Mouse (Mus musculus): ENCODE measurements at regions not wholly inside any gene's neighbourhood (a gene's known extent, or its start where the extent isn't known, plus 50 kb on each side); places are given as distances from the start of the nearest gene placed in this dataset.
A peak's percentile ranks its signal among the peaks of the same experiment; 100 is the strongest.

DNA sequence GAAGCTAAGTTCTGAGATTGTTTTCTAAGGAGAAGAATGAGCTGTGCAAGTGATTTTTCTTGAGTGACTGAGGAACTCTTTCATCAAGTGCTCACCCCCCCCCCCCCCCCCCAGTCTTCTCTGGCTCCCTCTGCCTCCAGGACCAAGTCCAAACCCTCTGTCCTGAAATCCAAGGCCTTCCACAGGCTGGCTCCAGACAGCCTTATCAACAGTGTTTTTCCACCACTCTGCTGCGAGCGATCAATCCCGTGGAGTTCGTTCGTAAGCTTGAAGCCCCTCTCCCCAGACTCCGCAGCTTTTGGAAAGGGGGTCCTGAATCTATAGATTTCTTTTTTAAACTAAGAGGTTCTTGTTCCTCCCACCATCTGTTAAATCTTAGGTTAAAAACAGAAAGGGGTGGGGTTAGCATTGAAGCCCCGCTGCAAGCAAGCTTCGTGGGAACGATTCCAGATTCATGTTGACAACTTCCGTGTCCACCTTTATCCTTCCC lies 146.1 kb downstream of the Pah start:
- no peaks in the 10 kb centered on the region for H3K9me3 ChIP-seq (ENCODE audit: low read length)
- H3K36me3 ChIP-seq (ENCODE audit: insufficient read depth, low read length) = no peaks in the 10 kb centered on the region
- H3K4me3 ChIP-seq (ENCODE audit: low read depth, low read length) = no peak overlapping the region
- no peaks in the 10 kb centered on the region for H3K27me3 ChIP-seq (replicated peaks; ENCODE audit: insufficient read depth, low read length)
- no peak for ATAC-seq
- H3K4me2 ChIP-seq (replicated peaks; ENCODE audit: low read depth, low read length) = no peak overlapping the region
- WGBS = 70% methylated on average over 10 of the region's 10 CpGs
- H3K4me1 ChIP-seq (ENCODE audit: insufficient read depth, low read depth, low read length) = no peaks in the 10 kb centered on the region
- H3K27ac ChIP-seq (ENCODE audit: low read length) = no peak overlapping the region
- no peak overlapping the region for H3K9ac ChIP-seq (replicated peaks; ENCODE audit: low read depth)
- TF ChIP-seq CTCF (IDR thresholded peaks at IDR 0.05) (no peak), EP300 (IDR thresholded peaks at IDR 0.05) (no peak)
- no peak for DNase-seq (ENCODE audit: low spot score)

DNA sequence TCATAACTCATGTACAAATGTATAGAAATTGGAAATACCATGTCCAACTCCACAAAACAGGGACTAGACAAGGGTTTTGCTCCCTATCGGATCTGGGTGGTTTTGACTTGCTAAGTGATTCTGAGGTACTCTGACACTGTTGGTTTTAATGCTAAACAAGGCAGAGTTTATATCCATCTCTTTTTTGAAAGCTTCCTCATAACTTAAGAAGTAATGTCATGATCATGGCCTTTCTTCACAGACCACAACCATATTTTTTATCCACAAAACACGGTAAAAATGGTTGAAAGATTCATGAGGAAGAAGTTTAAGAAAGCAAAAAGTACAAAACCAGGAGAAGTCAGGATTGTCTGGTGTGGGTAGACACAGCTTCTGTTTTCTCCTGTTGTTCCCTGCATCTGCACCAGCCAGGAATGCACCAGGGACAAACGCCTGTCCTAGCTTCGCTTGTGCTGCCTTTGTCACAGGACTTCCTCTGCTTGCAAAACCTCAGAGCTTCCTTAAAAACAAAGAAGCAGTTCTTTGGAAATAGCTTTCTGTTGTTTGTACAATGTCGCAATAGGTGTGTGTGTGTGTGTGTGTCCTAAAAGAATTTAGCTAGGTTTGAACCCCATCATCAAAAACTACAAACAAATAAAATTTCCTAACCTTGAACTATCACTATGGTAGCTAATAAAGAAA lies 153.3 kb downstream of the Pah start:
- no peak overlapping the region for H3K27ac ChIP-seq (ENCODE audit: low read length)
- no peaks in the 10 kb centered on the region for H3K27me3 ChIP-seq (replicated peaks; ENCODE audit: insufficient read depth, low read length)
- no peak for TF ChIP-seq CTCF (IDR thresholded peaks at IDR 0.05)
- no peak for TF ChIP-seq EP300 (IDR thresholded peaks at IDR 0.05)
- no peaks in the 10 kb centered on the region for H3K36me3 ChIP-seq (ENCODE audit: insufficient read depth, low read length)
- H3K4me1 ChIP-seq (ENCODE audit: insufficient read depth, low read depth, low read length) = no peaks in the 10 kb centered on the region
- no peak overlapping the region for H3K9ac ChIP-seq (replicated peaks; ENCODE audit: low read depth)
- H3K4me2 ChIP-seq (replicated peaks; ENCODE audit: low read depth, low read length) = no peak overlapping the region
- H3K4me3 ChIP-seq (ENCODE audit: low read depth, low read length) = no peak overlapping the region
- no peaks in the 10 kb centered on the region for H3K9me3 ChIP-seq (ENCODE audit: low read length)
- ATAC-seq = 0 out of 2 replicates have a peak, but pooled peaks have one; percentile 19
- WGBS = 57% methylated on average over 5 of the region's 5 CpGs
- DNase-seq (ENCODE audit: low spot score) = peak; percentile 52

DNA sequence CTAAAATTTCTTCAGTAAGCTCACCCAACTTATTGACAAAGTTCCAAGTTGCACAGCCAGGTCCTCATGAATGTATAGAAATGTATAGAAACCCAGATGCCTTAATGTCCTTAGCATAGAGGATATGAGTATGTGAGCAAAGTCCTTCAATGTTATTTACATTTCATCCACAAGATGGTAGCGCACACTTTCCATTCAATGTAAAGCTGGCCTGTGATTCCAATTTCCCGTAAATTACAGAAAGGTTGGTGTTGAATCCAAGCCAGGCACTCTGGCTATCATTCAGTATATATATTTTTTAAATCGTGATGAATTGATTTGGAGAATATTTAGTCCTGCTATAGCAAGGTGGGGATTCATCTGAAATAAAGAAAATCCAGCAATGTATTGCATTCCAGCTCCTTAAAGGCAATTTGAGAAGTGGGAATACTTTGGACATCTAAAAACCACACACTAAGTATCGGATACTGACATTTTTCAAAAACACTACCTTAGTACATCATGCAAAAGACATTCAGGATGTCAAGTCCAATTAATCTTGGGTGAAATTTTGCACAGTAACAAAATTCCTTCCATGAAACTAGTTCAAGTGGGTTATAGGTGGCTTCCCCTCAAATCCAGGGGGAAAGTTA lies 154.6 kb downstream of the Pah start:
- Histone ChIP-seq H3K36me3 (ENCODE audit: insufficient read depth, low read length) (no peaks in the 10 kb centered on the region), H3K27ac (ENCODE audit: low read length) (no peak overlapping the region), H3K4me1 (ENCODE audit: insufficient read depth, low read depth, low read length) (no peaks in the 10 kb centered on the region), H3K4me2 (replicated peaks; ENCODE audit: low read depth, low read length) (no peak overlapping the region), H3K9me3 (ENCODE audit: low read length) (no peaks in the 10 kb centered on the region), H3K27me3 (replicated peaks; ENCODE audit: insufficient read depth, low read length) (no peaks in the 10 kb centered on the region), H3K4me3 (ENCODE audit: low read depth, low read length) (no peak overlapping the region), H3K9ac (replicated peaks; ENCODE audit: low read depth) (no peak overlapping the region)
- WGBS = 54% methylated on average over 4 of the region's 4 CpGs
- TF ChIP-seq EP300 (IDR thresholded peaks at IDR 0.05) (no peak), CTCF (IDR thresholded peaks at IDR 0.05) (peak; percentile 49)
- DNase-seq (ENCODE audit: low spot score) = no peak
- no peak for ATAC-seq

DNA sequence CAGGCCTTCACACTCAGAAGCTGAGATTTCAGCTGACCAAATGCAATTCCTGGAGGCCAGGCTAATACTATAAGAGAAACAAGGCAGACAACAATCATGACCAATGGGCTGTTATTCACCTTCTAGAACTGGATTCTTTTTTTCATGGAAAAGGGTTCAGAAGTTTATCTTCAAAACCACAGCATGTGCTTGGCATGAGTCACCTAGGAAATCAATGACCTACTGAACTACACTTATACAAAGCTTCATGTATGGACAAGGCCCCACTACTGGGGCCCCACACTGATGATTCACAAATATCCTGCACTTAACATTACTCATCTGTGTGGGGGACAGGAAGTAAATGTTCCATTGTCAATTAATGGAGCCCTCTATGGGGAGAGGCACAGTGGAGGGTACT lies 157.4 kb downstream of the Pah start:
- no peak overlapping the region for H3K4me2 ChIP-seq (replicated peaks; ENCODE audit: low read depth, low read length)
- no peaks in the 10 kb centered on the region for H3K4me1 ChIP-seq (ENCODE audit: insufficient read depth, low read depth, low read length)
- H3K27me3 ChIP-seq (replicated peaks; ENCODE audit: insufficient read depth, low read length) = no peaks in the 10 kb centered on the region
- H3K27ac ChIP-seq (ENCODE audit: low read length) = no peak overlapping the region
- no peaks in the 10 kb centered on the region for H3K9me3 ChIP-seq (ENCODE audit: low read length)
- H3K36me3 ChIP-seq (ENCODE audit: insufficient read depth, low read length) = no peaks in the 10 kb centered on the region
- ATAC-seq (no peak), DNase-seq (ENCODE audit: low spot score) (no peak)
- no peak overlapping the region for H3K9ac ChIP-seq (replicated peaks; ENCODE audit: low read depth)
- TF ChIP-seq CTCF (IDR thresholded peaks at IDR 0.05) = no peak
- no peak for TF ChIP-seq EP300 (IDR thresholded peaks at IDR 0.05)
- H3K4me3 ChIP-seq (ENCODE audit: low read depth, low read length) = no peak overlapping the region

DNA sequence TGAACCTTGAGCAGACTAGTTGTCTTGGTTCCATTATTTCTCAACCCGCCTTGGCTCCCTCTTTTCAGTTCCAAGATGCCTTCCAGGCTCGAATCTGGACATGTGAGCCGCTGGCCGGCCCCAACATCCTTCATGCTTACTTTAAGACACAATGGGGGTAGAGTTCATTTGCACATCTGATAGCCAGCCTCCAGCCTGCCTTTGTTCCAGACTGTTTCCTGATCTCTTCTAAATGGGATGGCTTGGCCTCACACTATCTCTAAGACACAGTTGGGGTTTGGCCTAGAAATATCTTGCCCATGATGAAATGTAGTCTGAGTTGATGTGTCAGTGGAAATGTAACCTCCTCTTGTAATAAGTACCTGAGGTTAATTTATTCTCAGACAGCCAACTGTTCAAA lies 164.7 kb downstream of the Pah start:
- H3K27ac ChIP-seq (ENCODE audit: low read length) = no peak overlapping the region

DNA sequence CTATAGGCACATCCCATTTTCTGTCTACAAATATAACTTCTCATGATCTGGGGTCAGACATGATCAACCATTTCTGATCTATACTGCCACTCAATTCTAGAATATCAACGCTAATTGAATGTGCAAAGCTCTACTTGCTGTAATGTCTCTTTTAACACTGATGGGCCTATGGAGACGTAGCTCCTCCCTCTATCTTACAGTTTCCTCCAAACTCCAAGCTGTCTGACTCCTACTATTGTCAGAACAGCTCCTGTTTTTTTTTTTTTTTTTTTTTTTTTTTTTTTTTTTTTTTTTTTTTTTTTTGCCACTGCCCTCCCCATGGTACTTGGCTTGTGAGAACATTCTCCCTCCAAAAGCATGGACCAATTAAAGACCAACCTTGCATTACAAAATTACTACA lies 165.2 kb downstream of the Pah start:
- no peak for TF ChIP-seq EP300 (IDR thresholded peaks at IDR 0.05)
- no peak for TF ChIP-seq CTCF (IDR thresholded peaks at IDR 0.05)
- ATAC-seq (no peak), DNase-seq (ENCODE audit: low spot score) (no peak)
- no peak overlapping the region for H3K4me2 ChIP-seq (replicated peaks; ENCODE audit: low read depth, low read length)
- no peaks in the 10 kb centered on the region for H3K4me1 ChIP-seq (ENCODE audit: insufficient read depth, low read depth, low read length)
- no peaks in the 10 kb centered on the region for H3K27me3 ChIP-seq (replicated peaks; ENCODE audit: insufficient read depth, low read length)
- no peak overlapping the region for H3K27ac ChIP-seq (ENCODE audit: low read length)
- H3K9ac ChIP-seq (replicated peaks; ENCODE audit: low read depth) = no peak overlapping the region
- no peaks in the 10 kb centered on the region for H3K9me3 ChIP-seq (ENCODE audit: low read length)
- no peak overlapping the region for H3K4me3 ChIP-seq (ENCODE audit: low read depth, low read length)
- H3K36me3 ChIP-seq (ENCODE audit: insufficient read depth, low read length) = no peaks in the 10 kb centered on the region
- 91% methylated on average over 2 of the region's 2 CpGs for WGBS

More for the DNA sequence above, 164.7 kb downstream of the Pah start:
- ATAC-seq (no peak), DNase-seq (ENCODE audit: low spot score) (no peak)
- 69% methylated on average over 4 of the region's 4 CpGs for WGBS
- Histone ChIP-seq H3K4me1 (ENCODE audit: insufficient read depth, low read depth, low read length) (no peaks in the 10 kb centered on the region), H3K9ac (replicated peaks; ENCODE audit: low read depth) (no peak overlapping the region), H3K9me3 (ENCODE audit: low read length) (no peaks in the 10 kb centered on the region), H3K4me2 (replicated peaks; ENCODE audit: low read depth, low read length) (no peak overlapping the region), H3K36me3 (ENCODE audit: insufficient read depth, low read length) (no peaks in the 10 kb centered on the region), H3K4me3 (ENCODE audit: low read depth, low read length) (no peak overlapping the region), H3K27me3 (replicated peaks; ENCODE audit: insufficient read depth, low read length) (no peaks in the 10 kb centered on the region)
- TF ChIP-seq CTCF (IDR thresholded peaks at IDR 0.05) = no peak
- TF ChIP-seq EP300 (IDR thresholded peaks at IDR 0.05) = no peak
